Mouse (Mus musculus) lung, postnatal 10 days (tissue): ENCODE data around the gene Tex14.
"Not testable (repeated sequence)": the region's sequence is repeated elsewhere in the genome, so short reads cannot be mapped to it uniquely, and the experiment has no call there.

Experiments used
- DNase-seq: peaks from one replicate; pipeline ENCODE4 v3.0.0; 2021

Gene Tex14

DNA sequence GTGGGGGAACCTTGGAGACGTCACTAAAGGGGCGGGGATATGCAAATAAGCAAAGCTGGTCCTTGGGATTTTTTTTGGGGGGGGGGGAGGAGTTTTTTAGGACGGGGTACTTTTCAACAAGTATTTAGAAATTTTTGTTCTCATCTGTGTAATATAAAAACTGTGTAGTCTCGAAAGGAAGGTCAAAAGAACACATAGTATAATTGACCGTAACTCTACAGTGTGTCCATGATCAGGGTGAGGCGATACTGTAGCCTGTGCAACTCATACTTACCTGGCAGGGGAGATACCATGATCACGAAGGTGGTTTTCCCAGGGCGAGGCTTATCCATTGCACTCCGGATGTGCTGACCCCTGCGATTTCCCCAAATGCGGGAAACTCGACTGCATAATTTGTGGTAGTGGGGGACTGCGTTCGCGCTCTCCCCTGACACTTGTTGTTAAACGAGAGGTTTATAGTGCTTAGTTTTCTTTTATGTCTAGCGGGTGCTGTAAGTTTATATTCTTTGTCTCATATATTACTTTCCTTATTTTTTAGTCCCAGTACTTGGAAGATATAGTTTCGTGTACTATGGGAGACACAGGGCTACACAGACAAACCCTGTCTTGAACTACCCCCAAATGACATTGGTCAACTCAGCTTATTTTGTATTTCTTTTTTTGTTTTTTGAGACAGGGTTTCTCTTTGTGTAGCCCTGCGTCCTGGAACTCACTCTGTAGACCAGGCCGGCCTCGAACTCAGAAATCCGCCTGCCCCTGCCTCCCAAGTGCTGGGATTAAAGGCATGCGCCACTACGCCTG lies 21.8 kb downstream of the Tex14 start:
- peak; percentile 94 for DNase-seq

GRCm38 (mm10) chr11:87427273-87428050 lies 22.6 kb downstream of the Tex14 start:
- no peak for DNase-seq

GRCm38 (mm10) chr11:87428051-87428673 lies 23.3 kb downstream of the Tex14 start:
- no peak for DNase-seq

DNA sequence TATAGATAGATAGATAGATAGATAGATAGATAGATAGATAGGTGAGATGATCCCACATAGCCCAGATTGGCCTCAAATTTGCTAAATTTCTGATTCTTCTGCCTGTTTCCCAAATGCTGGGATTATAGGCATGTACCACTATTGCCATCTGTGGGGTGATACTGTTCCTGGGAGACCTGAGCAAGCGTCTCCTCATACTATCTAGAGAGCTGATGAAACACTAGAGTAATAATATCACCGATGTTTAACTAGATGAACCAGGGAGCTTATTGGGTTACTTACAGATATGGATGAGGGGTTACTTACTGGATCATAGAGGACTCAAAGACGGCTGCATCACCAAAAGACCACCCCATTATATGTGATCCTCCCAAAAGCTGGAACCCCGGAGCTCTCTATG lies 24.5 kb downstream of the Tex14 start:
- DNase-seq: no peak

- DNase-seq: no peak
Observed at GRCm38 (mm10) chr11:87430374-87430773, 25.5 kb downstream of the Tex14 start.

- DNase-seq: not testable (repeated sequence)
Observed at GRCm38 (mm10) chr11:87431813-87432212, 26.9 kb downstream of the Tex14 start.

DNA sequence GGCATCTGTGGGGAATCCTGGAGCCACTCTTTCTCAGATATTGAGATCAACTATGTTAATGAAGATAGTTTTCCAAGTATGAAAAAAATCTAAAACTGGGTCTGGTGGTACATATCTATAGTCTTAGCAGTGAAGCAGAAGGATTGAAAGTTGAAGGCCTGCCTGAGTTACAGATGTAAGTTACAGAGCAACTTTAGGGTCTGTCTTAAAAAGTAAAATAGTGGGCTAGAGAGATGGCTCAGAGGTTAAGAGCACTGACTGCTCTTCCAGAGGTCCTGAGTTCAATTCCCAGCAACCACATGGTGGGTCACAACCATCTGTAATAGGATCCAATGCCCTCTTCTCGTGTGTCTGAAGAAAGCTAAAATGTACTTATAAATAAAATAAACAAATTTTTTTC lies 27.6 kb downstream of the Tex14 start:
- DNase-seq: no peak

GRCm38 (mm10) chr11:87432933-87433669 lies 28.2 kb downstream of the Tex14 start:
- DNase-seq: no peak

DNA sequence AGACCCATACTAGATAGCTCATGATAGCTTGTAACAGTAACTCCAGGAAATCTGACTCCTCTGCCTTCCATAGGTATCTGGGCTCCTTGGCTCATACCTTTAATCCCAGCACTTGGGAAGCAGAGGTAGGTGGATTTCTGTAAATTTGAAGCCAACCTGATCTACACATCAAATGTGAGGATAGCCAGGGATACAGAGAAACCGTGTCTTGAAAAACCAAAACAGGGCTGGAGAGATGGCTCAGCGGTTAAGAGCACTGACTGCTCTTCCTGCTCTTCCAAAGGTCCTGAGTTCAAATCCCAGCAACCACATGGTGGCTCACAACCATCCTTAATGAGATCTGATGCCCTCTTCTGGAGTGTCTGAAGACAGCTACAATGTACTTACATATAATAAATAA lies 30.2 kb downstream of the Tex14 start:
- not testable (repeated sequence) for DNase-seq

- DNase-seq: no peak
Observed at GRCm38 (mm10) chr11:87436326-87437232, 31.7 kb downstream of the Tex14 start.

DNA sequence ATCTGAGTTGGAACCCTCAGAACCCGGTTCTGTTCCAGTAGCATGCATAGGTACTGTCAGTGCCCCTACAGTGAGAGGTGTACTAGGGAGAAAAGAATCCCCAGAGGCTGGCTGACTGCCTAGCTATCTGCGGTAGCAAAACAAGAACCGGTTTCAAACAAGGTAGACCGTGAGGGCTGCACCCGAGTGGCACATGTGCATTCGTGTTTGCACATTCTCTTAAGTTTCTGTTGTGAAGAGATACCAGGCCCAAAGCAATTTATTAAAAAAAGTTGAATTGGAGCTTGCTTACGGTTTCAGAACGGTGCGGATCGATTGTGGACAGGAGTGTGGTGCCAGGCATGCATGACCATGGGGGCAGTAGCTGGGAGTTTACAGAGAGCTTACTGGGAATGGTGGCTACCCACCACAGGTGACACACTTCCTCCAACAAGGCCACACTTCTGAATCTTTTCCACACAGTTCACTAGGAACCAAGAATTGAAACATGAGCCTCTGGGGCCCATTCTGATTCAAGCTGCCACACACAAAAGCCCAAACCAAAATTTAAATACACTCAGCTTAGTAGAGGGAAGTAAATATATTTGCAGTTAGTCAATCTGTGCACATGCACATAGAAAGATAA lies 35.0 kb downstream of the Tex14 start:
- DNase-seq: no peak

GRCm38 (mm10) chr11:87442643-87443372 lies 37.9 kb downstream of the Tex14 start:
- peak; percentile 88 for DNase-seq

DNA sequence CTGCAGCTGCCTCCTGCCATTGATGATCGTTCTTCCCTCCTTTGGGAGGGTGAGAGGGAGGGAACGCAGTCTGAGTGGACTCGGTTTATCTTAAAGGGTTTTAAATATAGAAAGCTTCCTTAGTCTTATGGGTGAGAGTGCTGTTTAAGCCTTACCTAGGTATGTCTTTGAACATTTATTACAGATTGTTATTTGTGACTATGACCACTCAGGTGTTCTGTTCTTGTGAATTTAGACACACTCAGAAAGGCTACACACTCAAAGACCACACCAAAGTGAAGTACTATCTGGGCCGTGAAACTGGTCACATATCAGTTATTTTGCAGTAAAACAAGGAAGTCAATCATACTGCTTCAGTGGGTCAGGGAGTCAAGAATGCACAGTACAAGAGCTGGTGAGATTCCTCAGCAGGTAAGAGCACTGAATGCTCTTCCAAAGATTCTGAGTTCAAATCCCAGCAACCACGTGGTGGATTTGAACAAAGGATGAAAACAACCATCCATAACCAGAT lies 38.6 kb downstream of the Tex14 start:
- DNase-seq: peak; percentile 76

DNA sequence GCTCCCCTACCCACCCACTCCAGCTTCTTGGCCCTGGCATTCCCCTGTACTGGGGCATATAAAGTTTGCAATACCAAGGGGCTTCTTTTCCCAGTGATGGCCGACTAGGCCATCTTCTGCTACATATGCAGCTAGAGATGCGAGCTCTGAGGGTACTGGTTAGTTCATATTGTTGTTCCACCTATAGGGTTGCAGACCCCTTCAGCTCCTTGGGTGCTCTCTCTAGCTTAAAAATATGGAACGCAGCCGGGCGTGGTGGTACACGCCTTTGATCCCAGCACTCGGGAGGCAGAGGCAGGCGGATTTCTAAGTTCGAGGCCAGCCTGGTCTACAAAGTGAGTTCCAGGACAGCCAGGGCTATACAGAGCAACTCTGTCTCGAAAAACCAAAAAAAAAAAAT lies 39.2 kb downstream of the Tex14 start:
- DNase-seq: not testable (repeated sequence)

- no peak for DNase-seq
Observed at GRCm38 (mm10) chr11:87444735-87445428, 40.0 kb downstream of the Tex14 start.

- DNase-seq: not testable (repeated sequence)
Observed at GRCm38 (mm10) chr11:87445593-87445992, 40.7 kb downstream of the Tex14 start.

- no peak for DNase-seq
Observed at GRCm38 (mm10) chr11:87446159-87446558, 41.3 kb downstream of the Tex14 start.

- no peak for DNase-seq
Observed at GRCm38 (mm10) chr11:87447429-87447828, 42.6 kb downstream of the Tex14 start.

- peak; percentile 98 for DNase-seq
Observed at GRCm38 (mm10) chr11:87448081-87448475, 43.2 kb downstream of the Tex14 start.
